Mouse (Mus musculus): ENCODE measurements around the gene Inpp5b.

DNA sequence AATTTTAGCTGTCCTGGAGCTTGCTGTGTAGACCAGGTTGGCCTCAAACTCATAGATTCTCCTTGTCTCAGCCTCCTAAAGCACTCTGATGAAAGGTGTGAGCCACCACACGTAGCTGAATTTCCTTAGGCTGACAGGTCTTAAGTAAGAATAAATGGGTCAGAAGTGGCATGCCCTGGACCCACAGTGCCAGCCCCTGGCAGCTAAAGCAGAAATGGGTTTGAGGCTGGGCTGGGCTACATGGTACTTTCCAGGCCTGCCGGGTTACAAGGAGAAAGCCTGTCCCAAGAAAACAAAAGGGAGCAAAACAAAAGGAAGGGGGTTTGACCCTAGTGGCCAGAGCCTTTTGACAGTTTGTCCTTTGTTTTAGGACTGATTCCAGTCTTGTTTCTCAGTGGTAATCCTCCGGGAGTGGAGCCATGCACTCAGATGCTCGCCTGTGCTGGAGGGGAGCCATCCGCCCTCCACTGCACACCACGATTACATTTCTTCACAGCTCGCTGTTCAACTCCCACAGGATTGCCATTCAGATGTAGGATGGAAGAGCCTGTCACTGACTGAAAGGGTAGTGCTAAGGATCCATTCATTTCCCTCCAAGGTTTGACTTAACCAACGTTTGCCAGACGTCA is 69.8 kb downstream of the Inpp5b start:
- TF ChIP-seq POLR2A (IDR thresholded peaks at IDR 0.05; ENCODE audit: control insufficient read depth, low read depth, low read length) (no peak), CTCF (IDR thresholded peaks at IDR 0.05; ENCODE audit: control insufficient read depth, insufficient read depth, insufficient replicate concordance, low read depth, low read length) (no peak)

All from testis, adult 2 months (tissue).